ENCODE assay signal across 9 mouse cellular contexts in the genomic region with DNA sequence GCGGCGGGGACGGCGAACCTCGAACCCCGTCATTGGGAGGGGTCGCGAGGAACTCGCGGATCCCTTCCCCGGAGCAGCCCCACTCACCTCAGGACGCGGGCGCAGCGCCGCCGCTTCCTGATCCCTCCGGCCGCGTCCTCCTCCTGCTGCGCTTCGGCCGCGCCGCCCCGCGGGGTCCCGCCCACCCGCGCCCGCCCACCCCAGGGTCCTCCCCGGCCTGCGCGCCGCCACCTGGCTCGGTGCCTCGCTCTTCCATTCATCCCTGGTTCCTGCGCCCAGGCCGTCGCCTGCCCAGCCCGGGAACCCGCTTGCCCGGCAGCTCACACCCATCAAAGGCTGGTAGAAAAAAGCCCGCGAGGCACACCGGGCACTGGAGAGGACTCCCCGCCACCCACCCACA. TPM values are rescaled to one million over a fixed set of nuclear protein-coding genes. Genes with fewer than 3 reads are reported as not detected.
DNase-seq lines count a peak whose midpoint lies in the region; ATAC-seq and TF ChIP-seq lines count a peak whose summit lies in the region.
"Had no signal": no experiment of that assay in that cellular context is flagged by ENCODE, and none has a peak within 500 bp of the region (broad histone marks: within the 10 kb centered on the region; RNA-seq: fewer than 3 reads in every experiment).

Gene Trpv4, minus strand, starts transcription at position 167 of the 400 bp plus-strand sequence.

- in situ Hi-C loops in Patski (cut with MboI; ENCODE audit: low pct_unique_long_range_greater_than_20kb) = no loop called here

- no peak within 1 kb of the TSS for H3K27ac ChIP-seq in heart, embryonic 16.5 days (ENCODE audit: low read length)
- H3K27ac ChIP-seq in limb, embryonic 12.5 days = no peak within 1 kb of the TSS
- H3K27ac ChIP-seq in stomach, embryonic 15.5 days = no peak within 1 kb of the TSS

- POLR2A ChIA-PET in Patski (lab: Charles Lee) = interaction anchor here (0.8 to 1.9 kb wide), 2 partner anchors 9 to 19 kb away, joined by 3 to 8 read pairs; no protein-coding TSS in a partner anchor

- no peaks in the 10 kb centered on the region for H3K27me3 ChIP-seq in Patski
- peaks cover 29% of the 10 kb centered on the region for H3K27me3 ChIP-seq in heart, embryonic 16.5 days (ENCODE audit: control insufficient read depth, insufficient read depth, low read length)
- peaks cover 62% of the 10 kb centered on the region for H3K27me3 ChIP-seq in limb, embryonic 12.5 days
- peaks cover 31% of the 10 kb centered on the region for H3K27me3 ChIP-seq in stomach, embryonic 15.5 days (replicated peaks)

- under 1% methylated on average over 38 of the region's 47 CpGs for WGBS in heart, embryonic 16.5 days
- under 1% methylated on average over 44 of the region's 47 CpGs for WGBS in limb, embryonic 12.5 days
- whole genome bisulfite sequencing in stomach, embryonic 15.5 days = 2% methylated on average over 44 of the region's 47 CpGs

- H3K4me2 ChIP-seq in heart, embryonic 16.5 days (ENCODE audit: low read depth, low read length) = peak within 1 kb of the TSS; percentile 93
- peak within 1 kb of the TSS; percentile 94 for H3K4me2 ChIP-seq in limb, embryonic 12.5 days
- H3K4me2 ChIP-seq in stomach, embryonic 15.5 days = peak within 1 kb of the TSS; percentile 82

- DNase-seq in heart, adult 18-20 months = peak; percentile 42 to 43
- no peak for DNase-seq in heart, postnatal 25 days (ENCODE audit: low spot score)
- DNase-seq in Patski (ENCODE audit: low read depth, low spot score) = no peak
- no peak for DNase-seq in cerebellum, adult 9-10 months

- peak within 1 kb of the TSS; percentile 58 for H3K4me3 ChIP-seq in heart, embryonic 16.5 days (ENCODE audit: low read length)
- peak within 1 kb of the TSS; percentile 57 for H3K4me3 ChIP-seq in limb, embryonic 12.5 days (replicated peaks)
- peak within 1 kb of the TSS; percentile 44 for H3K4me3 ChIP-seq in stomach, embryonic 15.5 days (replicated peaks)

- no peaks in the 10 kb centered on the region for H3K9me3 ChIP-seq in heart, embryonic 16.5 days (replicated peaks; ENCODE audit: control insufficient read depth, low read length)
- no peaks in the 10 kb centered on the region for H3K9me3 ChIP-seq in limb, embryonic 12.5 days
- no peaks in the 10 kb centered on the region for H3K9me3 ChIP-seq in stomach, embryonic 15.5 days
- H3K9me3 ChIP-seq: G1E had no signal

- no peaks in the 10 kb centered on the region for H3K36me3 ChIP-seq in heart, embryonic 16.5 days (ENCODE audit: control insufficient read depth, insufficient read depth)
- H3K36me3 ChIP-seq in limb, embryonic 12.5 days = no peaks in the 10 kb centered on the region
- H3K36me3 ChIP-seq in stomach, embryonic 15.5 days = no peaks in the 10 kb centered on the region
- H3K36me3 ChIP-seq: G1E had no signal

- intact Hi-C loops in heart, postnatal 25 days (cut with DNase I) = no loop called here

- H3K4me1 ChIP-seq in heart, embryonic 16.5 days (ENCODE audit: control insufficient read depth, insufficient read depth, low read length) = peaks cover 7% of the 10 kb centered on the region
- peaks cover 15% of the 10 kb centered on the region for H3K4me1 ChIP-seq in limb, embryonic 12.5 days (replicated peaks)
- peaks cover 11% of the 10 kb centered on the region for H3K4me1 ChIP-seq in stomach, embryonic 15.5 days

- TF ChIP-seq CTCF in Patski (IDR thresholded peaks at IDR 0.05) = no peak

- peak within 1 kb of the TSS; percentile 66 for H3K9ac ChIP-seq in heart, embryonic 16.5 days (ENCODE audit: low read length)
- peak within 1 kb of the TSS; percentile 59 for H3K9ac ChIP-seq in limb, embryonic 12.5 days (replicated peaks)
- peak within 1 kb of the TSS; percentile 8; the same call in 1 of the 2 replicates for H3K9ac ChIP-seq in stomach, embryonic 15.5 days

- CTCF ChIA-PET in Patski (lab: Charles Lee) = interaction anchor here (2.5 kb wide), 1 partner anchor 8 kb away, joined by 10 read pairs; no protein-coding TSS in a partner anchor

- ATAC-seq in Patski = peak; percentile 44
- ATAC-seq in heart, embryonic 16.5 days (replicated peaks; ENCODE audit: extremely low read depth, insufficient read depth, low FRiP score) = peak; percentile 75
- 0 out of 2 replicates have a peak, but pooled peaks have one; percentile 13 for ATAC-seq in limb, embryonic 12.5 days (ENCODE audit: insufficient number of reproducible peaks, insufficient read depth, low FRiP score, low TSS enrichment, low read depth)
- ATAC-seq in stomach, embryonic 15.5 days (ENCODE audit: insufficient read depth, low FRiP score, low read depth) = peak; percentile 43
- no peak for ATAC-seq in erythroid progenitor cell, adult 5-6 weeks (replicated peaks; ENCODE audit: low FRiP score, poor library complexity, severe bottlenecking)

RNA-seq across cellular contexts. Expression of gene Trpv4, which starts in this region (rescaled TPM):
- total RNA-seq in heart, adult 18-20 months (2021) = 1 to 10 TPM; 5.0 to 6.4 TPM
- total RNA-seq in heart, postnatal 25 days (2021) = 1 to 10 TPM; 5.1 to 5.3 TPM
- 88.3 TPM for polyA plus RNA-seq in Patski (2021)
- polyA plus RNA-seq in heart, embryonic 16.5 days (2015; fragmentation: Nextera tagmentation; extraction: Ambion mirVana) = 1.1 and 1.3 TPM in 2 replicates
- polyA plus RNA-seq in limb, embryonic 12.5 days (2016; fragmentation: Nextera tagmentation; extraction: Ambion mirVana) = 2.5 and 3.4 TPM in 2 replicates
- 1.7 and 1.9 TPM in 2 replicates for polyA plus RNA-seq in stomach, embryonic 15.5 days (2015; fragmentation: Nextera tagmentation; extraction: Ambion mirVana)
- not detected in 2 replicates for total RNA-seq in erythroid progenitor cell, adult 5-6 weeks (2015; ENCODE audit: low replicate concordance)
- 1.5 TPM in 1 of 2 replicates, not detected in the other for total RNA-seq in erythroid progenitor cell, adult 5-6 weeks (2017; ENCODE audit: low replicate concordance)
- total RNA-seq: G1E had no signal

Comparison
In these comparisons a context has a peak if more than half of its experiments do, and no peak if none do; other contexts are left out.
1. RNA of gene Trpv4 (polyA plus RNA-seq): 88.3 TPM in Patski (single experiment); 2.5 to 3.4 TPM in limb, embryonic 12.5 days, 1.7 to 1.9 TPM in stomach, embryonic 15.5 days and 1.1 to 1.3 TPM in heart, embryonic 16.5 days; every median in the first group is over 10 times any median in the second.
2. DNase-seq: peak in heart, adult 18-20 months (2 of 2); none in heart, postnatal 25 days (single experiment), Patski (single experiment) and cerebellum, adult 9-10 months (single experiment).
3. H3K9ac ChIP-seq: peak in every context shown above with its lines; median percentile 66 in heart, embryonic 16.5 days; 59 in limb, embryonic 12.5 days; 8 in stomach, embryonic 15.5 days.
4. Peak in every context shown above with its lines, with median percentiles within 50 percentile points of each other: H3K4me2 ChIP-seq and H3K4me3 ChIP-seq.